Mouse (Mus musculus) stomach, embryonic 14.5 days (tissue): ENCODE measurements at regions not wholly inside any gene's neighbourhood (a gene's known extent, or its start where the extent isn't known, plus 50 kb on each side); places are given as distances from the start of the nearest gene placed in this dataset. TPM values are rescaled to one million over a fixed set of nuclear protein-coding genes. Genes with fewer than 3 reads are reported as not detected.

Source experiments
- ATAC-seq: fragments of 200-750 bp; cut with Nextera tagmentation; 2 replicates; pipeline ENCODE4 v1.8.0; 2017; ENCODE audit warnings: low read depth, moderate TSS enrichment; ENCODE audit not compliant: insufficient number of reproducible peaks, insufficient read depth, low FRiP score
- H3K27ac ChIP-seq: fragments of 300-500 bp; sonication (generic); 2 replicates; pipeline ENCODE4 v1.5.1; 2014; ENCODE audit warnings: mild to moderate bottlenecking, low read length, moderate library complexity, mixed read lengths
- H3K27me3 ChIP-seq: fragments of 300-500 bp; sonication (generic); 2 replicates; pipeline ENCODE4 v1.6.1; 2014; ENCODE audit warnings: low read length, control low read depth, mixed read lengths; ENCODE audit not compliant: control insufficient read depth, insufficient read depth
- H3K36me3 ChIP-seq: fragments of 300-500 bp; sonication (generic); 2 replicates; pipeline ENCODE4 v1.6.1; 2014; ENCODE audit warnings: mild to moderate bottlenecking, control low read depth, low read length, moderate library complexity, mixed read lengths; ENCODE audit not compliant: control insufficient read depth, insufficient read depth
- H3K4me1 ChIP-seq: fragments of 300-500 bp; sonication (generic); 2 replicates; pipeline ENCODE4 v1.6.1; 2014; ENCODE audit warnings: low read length, control low read depth, mixed read lengths; ENCODE audit not compliant: control insufficient read depth, insufficient read depth
- H3K4me2 ChIP-seq: fragments of 300-500 bp; sonication (generic); replicated peaks from 2 replicates; pipeline ENCODE4 v1.6.1; 2014; ENCODE audit warnings: low read depth, low read length, control low read depth
- H3K4me3 ChIP-seq: fragments of 300-500 bp; sonication (generic); 2 replicates; pipeline ENCODE4 v1.5.1; 2014; ENCODE audit warnings: low read depth, low read length, control low read depth
- H3K9ac ChIP-seq: fragments of 300-500 bp; sonication (generic); replicated peaks from 2 replicates; pipeline ENCODE4 v1.6.1; 2014; ENCODE audit warnings: low read depth, mild to moderate bottlenecking, control low read depth, low read length, moderate library complexity, mixed read lengths
- H3K9me3 ChIP-seq: fragments of 300-500 bp; sonication (generic); 2 replicates; pipeline ENCODE4 v1.6.1; 2016; ENCODE audit warnings: low read depth, low read length, control low read depth; ENCODE audit not compliant: control insufficient read depth
- WGBS: fragments of 180-500 bp; shearing (Covaris S2); extraction: QIAGEN DNeasy Blood & Tissue Kit; methylation state at CpG from one replicate; pipeline ENCODE4 v1.1.7; 2014; 5-methylcytosine and 5-hydroxymethylcytosine counted together
- microRNA-seq: library from miRNA; unstranded; fragments of <30 nt; microRNA quantifications from one replicate; pipeline ENCODE4, GENCODE M21; 2016

- no peak for ATAC-seq
- H3K27ac ChIP-seq, result no peak overlapping the region
- 87% methylated on average over 4 of the region's 4 CpGs for WGBS
These were observed 60.3 kb upstream of the Ankrd50 start for GRCm38 (mm10) chr3:38544718-38545500.

GRCm38 (mm10) chr3:38543816-38544215 is 59.2 kb upstream of the Ankrd50 start:
- peaks cover 6% of the 10 kb centered on the region; the same call in 1 of the 2 replicates for H3K4me1 ChIP-seq
- H3K9ac ChIP-seq, result no peak overlapping the region
- no peak overlapping the region for H3K27ac ChIP-seq
- no peak overlapping the region for H3K4me3 ChIP-seq
- H3K36me3 ChIP-seq, result no peaks in the 10 kb centered on the region
- ATAC-seq, result no peak
- H3K27me3 ChIP-seq, result no peaks in the 10 kb centered on the region
- H3K4me2 ChIP-seq, result no peak overlapping the region
- 96% methylated on average over 3 of the region's 3 CpGs for WGBS
- H3K9me3 ChIP-seq, result no peaks in the 10 kb centered on the region

More at GRCm38 (mm10) chr3:38544718-38545500, 60.3 kb upstream of the Ankrd50 start:
- no peaks in the 10 kb centered on the region for H3K36me3 ChIP-seq
- H3K9me3 ChIP-seq, result no peaks in the 10 kb centered on the region
- no peak overlapping the region for H3K4me3 ChIP-seq
- H3K27me3 ChIP-seq, result no peaks in the 10 kb centered on the region
- H3K4me1 ChIP-seq, result peaks cover 6% of the 10 kb centered on the region; the same call in 1 of the 2 replicates
- H3K4me2 ChIP-seq, result no peak overlapping the region
- no peak overlapping the region for H3K9ac ChIP-seq

GRCm38 (mm10) chr3:38541296-38541695 is 56.7 kb upstream of the Ankrd50 start:
- 57% methylated on average over 3 of the region's 3 CpGs for WGBS
- H3K27me3 ChIP-seq, result no peaks in the 10 kb centered on the region
- ATAC-seq, result no peak
- no peak overlapping the region for H3K9ac ChIP-seq
- no peaks in the 10 kb centered on the region for H3K9me3 ChIP-seq
- H3K4me3 ChIP-seq, result no peak overlapping the region
- H3K4me2 ChIP-seq, result no peak overlapping the region
- no peaks in the 10 kb centered on the region for H3K36me3 ChIP-seq
- no peak overlapping the region for H3K27ac ChIP-seq
- H3K4me1 ChIP-seq, result peaks cover 6% of the 10 kb centered on the region; the same call in 1 of the 2 replicates

- ATAC-seq, result no peak
These were observed 53.7 kb upstream of the Ankrd50 start for GRCm38 (mm10) chr3:38538309-38538708.

GRCm38 (mm10) chr3:38537770-38538169 is 53.1 kb upstream of the Ankrd50 start:
- Histone ChIP-seq H3K4me3 (no peak overlapping the region), H3K27ac (no peak overlapping the region), H3K9ac (no peak overlapping the region), H3K9me3 (no peaks in the 10 kb centered on the region), H3K27me3 (no peaks in the 10 kb centered on the region), H3K4me1 (peaks cover 6% of the 10 kb centered on the region; the same call in 1 of the 2 replicates), H3K36me3 (no peaks in the 10 kb centered on the region), H3K4me2 (no peak overlapping the region)
- ATAC-seq, result no peak

More at GRCm38 (mm10) chr3:38538309-38538708, 53.7 kb upstream of the Ankrd50 start:
- no peak overlapping the region for H3K27ac ChIP-seq
- no peaks in the 10 kb centered on the region for H3K27me3 ChIP-seq
- H3K4me1 ChIP-seq, result peaks cover 6% of the 10 kb centered on the region; the same call in 1 of the 2 replicates
- no peak overlapping the region for H3K9ac ChIP-seq
- H3K9me3 ChIP-seq, result no peaks in the 10 kb centered on the region
- 46% methylated on average over 2 of the region's 2 CpGs for WGBS
- H3K36me3 ChIP-seq, result no peaks in the 10 kb centered on the region
- no peak overlapping the region for H3K4me2 ChIP-seq
- no peak overlapping the region for H3K4me3 ChIP-seq

Small RNA genes in the stretch of these regions (microRNA-seq; reads per million reads assigned to microRNA genes)
- not detected for gene Gm24462
